Mouse (Mus musculus) heart, embryonic 14.5 days (tissue): Measurements from ENCODE around the gene Wtap. TPM values are rescaled to one million over a fixed set of nuclear protein-coding genes. Genes with fewer than 3 reads are reported as not detected.
"Not testable (repeated sequence)": the region's sequence is repeated elsewhere in the genome, so short reads cannot be mapped to it uniquely, and the experiment has no call there.

Experiments
- ATAC-seq: fragments of 200-750 bp; cut with Nextera tagmentation; 2 replicates; pipeline ENCODE4 v1.8.0; 2017; ENCODE audit warnings: low read depth, moderate TSS enrichment; ENCODE audit not compliant: insufficient number of reproducible peaks, insufficient read depth, low FRiP score
- H3K27ac ChIP-seq, 2 experiments: fragments of 200-500 bp in 1 of 2; fragments of 300-500 bp in 1 of 2; sonication (generic) in 1 of 2; replicated peaks in 1 of 2; 2 replicates each; pipeline ENCODE4 v1.5.1; 2012 to 2014; ENCODE audit warnings: low read depth in 2 of 2, low read length in 2 of 2, control low read depth in 1 of 2, mild to moderate bottlenecking in 1 of 2, mixed read lengths in 1 of 2; ENCODE audit not compliant: control insufficient read depth in 1 of 2, insufficient read depth in 1 of 2
- H3K27me3 ChIP-seq: fragments of 300-500 bp; sonication (generic); 2 replicates; pipeline ENCODE4 v1.6.1; 2014; ENCODE audit warnings: mild to moderate bottlenecking, low read length, control low read depth; ENCODE audit not compliant: control insufficient read depth, insufficient read depth
- H3K36me3 ChIP-seq: fragments of 300-500 bp; sonication (generic); 2 replicates; pipeline ENCODE4 v1.6.1; 2014; ENCODE audit warnings: mild to moderate bottlenecking, control low read depth, low read length, mixed read lengths; ENCODE audit not compliant: control insufficient read depth, insufficient read depth
- H3K4me1 ChIP-seq, 2 experiments: fragments of 200-500 bp in 1 of 2; fragments of 300-500 bp in 1 of 2; sonication (generic) in 1 of 2; 2 replicates each; pipeline ENCODE4 v1.6.1; 2012 to 2014; ENCODE audit warnings: low read length in 2 of 2, control low read depth in 1 of 2, mixed read lengths in 1 of 2; ENCODE audit not compliant: control insufficient read depth in 2 of 2, insufficient read depth in 2 of 2
- H3K4me2 ChIP-seq: fragments of 300-500 bp; sonication (generic); 2 replicates; pipeline ENCODE4 v1.6.1; 2014; ENCODE audit warnings: mild to moderate bottlenecking, low read length
- H3K4me3 ChIP-seq, 2 experiments: fragments of 200-500 bp in 1 of 2; fragments of 300-500 bp in 1 of 2; sonication (generic) in 1 of 2; 2 replicates each; pipeline ENCODE4 v1.5.1; 2012 to 2014; ENCODE audit warnings: low read length in 2 of 2, mild to moderate bottlenecking in 2 of 2, control low read depth in 1 of 2, low read depth in 1 of 2, moderate library complexity in 1 of 2; ENCODE audit not compliant: control insufficient read depth in 1 of 2, insufficient read depth in 1 of 2
- H3K9ac ChIP-seq: fragments of 300-500 bp; sonication (generic); 2 replicates; pipeline ENCODE4 v1.6.1; 2014; ENCODE audit warnings: mild to moderate bottlenecking, low read length
- H3K9me3 ChIP-seq: fragments of 300-500 bp; sonication (generic); 2 replicates; pipeline ENCODE4 v1.6.1; 2016; ENCODE audit warnings: low read length, control low read depth; ENCODE audit not compliant: control insufficient read depth
- WGBS: fragments of 180-500 bp; shearing (Covaris S2); extraction: QIAGEN DNeasy Blood & Tissue Kit; methylation state at CpG from one replicate; pipeline ENCODE4 v1.1.7; 2014; 5-methylcytosine and 5-hydroxymethylcytosine counted together
- polyA plus RNA-seq: library from polyadenylated mRNA; unstranded; fragments of >200 nt; fragmentation: Nextera tagmentation; extraction: Ambion mirVana; gene quantifications from 2 replicates; pipeline ENCODE4 v1.2.1, GENCODE M21; 2014

Wtap gene
- polyA plus RNA-seq, 1 experiment from 2014 or later = 85.7 TPM

GRCm38 (mm10) chr17:13006546-13006945, 12.6 kb upstream of the Wtap start, which contains the start of gene Sod2:
Gene Sod2, plus strand, starts transcription at chr17:13006846.
- not testable (repeated sequence) for ATAC-seq, H3K9me3 ChIP-seq, H3K27me3 ChIP-seq, H3K4me1 ChIP-seq
- peak within 1 kb of the TSS; percentile 71 for H3K9ac ChIP-seq
- H3K27ac ChIP-seq = peak within 1 kb of the TSS; percentile 69 to 79
- 90% methylated on average over 2 of the region's 2 CpGs for WGBS
- H3K4me3 ChIP-seq = peak within 1 kb of the TSS; percentile 61 to 76
- H3K36me3 ChIP-seq = peaks cover 15% of the 10 kb centered on the region
- H3K4me2 ChIP-seq = peak within 1 kb of the TSS; percentile 73

GRCm38 (mm10) chr17:13004436-13004835, 10.5 kb upstream of the Wtap start:
- not testable (repeated sequence) for H3K4me2 ChIP-seq, H3K4me1 ChIP-seq, H3K9ac ChIP-seq, H3K27me3 ChIP-seq, H3K27ac ChIP-seq, ATAC-seq, H3K9me3 ChIP-seq, H3K36me3 ChIP-seq, H3K4me3 ChIP-seq
- 78% methylated on average over 2 of the region's 2 CpGs for WGBS

- not testable (repeated sequence) for H3K27ac ChIP-seq, ATAC-seq, H3K27me3 ChIP-seq, H3K4me1 ChIP-seq, H3K9me3 ChIP-seq, H3K4me3 ChIP-seq, H3K36me3 ChIP-seq, H3K4me2 ChIP-seq, H3K9ac ChIP-seq
- 94% methylated on average over 5 of the region's 5 CpGs for WGBS
Observed at GRCm38 (mm10) chr17:13002243-13002642, 8.3 kb upstream of the Wtap start.

- WGBS = 79% methylated on average over 6 of the region's 6 CpGs
- H3K4me1 ChIP-seq = no peaks in the 10 kb centered on the region
Observed at GRCm38 (mm10) chr17:12999069-12999468, 5.1 kb upstream of the Wtap start.

GRCm38 (mm10) chr17:12997890-12998289, 3.9 kb upstream of the Wtap start:
- Histone ChIP-seq H3K9me3 (no peaks in the 10 kb centered on the region), H3K4me1 (peaks cover 0 to 4% of the 10 kb centered on the region in 2 experiments; a peak in 1 of 4 replicates), H3K36me3 (no peaks in the 10 kb centered on the region), H3K9ac (no peak overlapping the region), H3K4me2 (no peak overlapping the region), H3K4me3 (no peak overlapping the region), H3K27ac (no peak overlapping the region), H3K27me3 (no peaks in the 10 kb centered on the region)
- WGBS = 80% methylated on average over 5 of the region's 5 CpGs
- no peak for ATAC-seq

More at GRCm38 (mm10) chr17:12999069-12999468, 5.1 kb upstream of the Wtap start:
- no peak overlapping the region for H3K9ac ChIP-seq
- H3K36me3 ChIP-seq = no peaks in the 10 kb centered on the region
- ATAC-seq = no peak
- no peak overlapping the region for H3K27ac ChIP-seq
- no peak overlapping the region for H3K4me2 ChIP-seq
- no peaks in the 10 kb centered on the region for H3K9me3 ChIP-seq
- H3K4me3 ChIP-seq = no peak overlapping the region
- no peaks in the 10 kb centered on the region for H3K27me3 ChIP-seq

- H3K9ac ChIP-seq = no peak overlapping the region
- no peak overlapping the region for H3K4me3 ChIP-seq
- no peak for ATAC-seq
- no peaks in the 10 kb centered on the region for H3K36me3 ChIP-seq
- H3K4me2 ChIP-seq = no peak overlapping the region
- H3K4me1 ChIP-seq = peaks cover 0 to 4% of the 10 kb centered on the region in 2 experiments; a peak in 1 of 4 replicates
- H3K27me3 ChIP-seq = no peaks in the 10 kb centered on the region
- no peak overlapping the region for H3K27ac ChIP-seq
- no peaks in the 10 kb centered on the region for H3K9me3 ChIP-seq
- WGBS = 20% methylated on average over 3 of the region's 3 CpGs
Observed at GRCm38 (mm10) chr17:12996345-12996744, 2.4 kb upstream of the Wtap start.

- peak overlapping the region; percentile 90 to 99 for H3K27ac ChIP-seq
- no peaks in the 10 kb centered on the region for H3K27me3 ChIP-seq
- H3K4me1 ChIP-seq = peaks cover 3 to 13% of the 10 kb centered on the region in 2 experiments; a peak in 3 of 4 replicates
- no peaks in the 10 kb centered on the region for H3K9me3 ChIP-seq
- H3K9ac ChIP-seq = peak overlapping the region; percentile 99
- H3K36me3 ChIP-seq = peaks cover 11% of the 10 kb centered on the region; the same call in 1 of the 2 replicates
- H3K4me3 ChIP-seq = peak overlapping the region; percentile 93 to 96
- 0% methylated on average over 49 of the region's 51 CpGs for WGBS
- ATAC-seq = peak; percentile 89
- H3K4me2 ChIP-seq = peak overlapping the region; percentile 87
Observed at GRCm38 (mm10) chr17:12992470-12992991, 1.4 kb downstream of the Wtap start.
